1 mouse cellular context compared by ENCODE assay signal in genomic region chrX:94366670-94367241, GRCm38 (mm10).
A peak's percentile ranks its signal among the peaks of the same experiment; 100 is the strongest.
TF ChIP-seq lines count a peak whose summit lies in the region.

TSS of gene Fam90a1b (minus strand) at chrX:94366777.
TSS of gene Apoo (plus strand) at chrX:94367117.

TF ChIP-seq in CH12.LX, 34 proteins besides CTCF, POLR2A, EP300 and RAD21 (continued from another document):
- TF ChIP-seq MEF2A (IDR thresholded peaks at IDR 0.05; ENCODE audit: borderline replicate concordance, low read depth, low read length) (peak; percentile 56; the same call in 1 of the 2 replicates), JUN (IDR thresholded peaks at IDR 0.05; ENCODE audit: insufficient read depth, low read depth, low read length) (no peak), RCOR1 (conservative IDR thresholded peaks at IDR 0.05; ENCODE audit: low read depth, low read length) (no peak), HCFC1 (IDR thresholded peaks at IDR 0.05; ENCODE audit: low read depth, low read length) (peak; percentile 72), NRF1 (IDR thresholded peaks at IDR 0.05; ENCODE audit: low read depth, low read length) (peak; percentile 10; the same call in 1 of the 2 replicates), TBP (conservative IDR thresholded peaks at IDR 0.05; ENCODE audit: low read depth, low read length) (peak; percentile 61), ZMIZ1 (IDR thresholded peaks at IDR 0.05; ENCODE audit: low read depth, low read length) (peak; percentile 41; the same call in 1 of the 2 replicates), BHLHE40 (IDR thresholded peaks at IDR 0.05; ENCODE audit: low read depth, low read length) (peak; percentile 93), MXI1 (IDR thresholded peaks at IDR 0.05; ENCODE audit: low read depth, low read length) (peak; percentile 92), MAZ (IDR thresholded peaks at IDR 0.05; ENCODE audit: low read depth, low read length) (0 out of 2 replicates have a peak, but pooled peaks have one; percentile 47), JUND (conservative IDR thresholded peaks at IDR 0.05; ENCODE audit: low read depth, low read length) (no peak), SMC3 (IDR thresholded peaks at IDR 0.05; ENCODE audit: low read depth, low read length) (peak; percentile 66), ELF1 (IDR thresholded peaks at IDR 0.05; ENCODE audit: low read depth, low read length) (peak; percentile 57), E2F4 (IDR thresholded peaks at IDR 0.05; ENCODE audit: insufficient replicate concordance, low read depth, low read length) (peak; percentile 98), USF2 (conservative IDR thresholded peaks at IDR 0.05; ENCODE audit: low read depth, low read length) (no peak), UBTF (IDR thresholded peaks at IDR 0.05; ENCODE audit: low read depth, low read length) (peak; percentile 84), GABPA (IDR thresholded peaks at IDR 0.05; ENCODE audit: insufficient replicate concordance, low read depth, low read length) (no peak), ETS1 (conservative IDR thresholded peaks at IDR 0.05; ENCODE audit: low read depth, low read length) (no peak)
